Mouse (Mus musculus) embryo, embryonic 10 days (tissue): ENCODE measurements around the gene Ccdc32.

Source experiments
- DNase-seq: peaks from one replicate; pipeline ENCODE4 v3.0.0-alpha.2; 2015; ENCODE audit warnings: low spot score

Gene Ccdc32

DNA sequence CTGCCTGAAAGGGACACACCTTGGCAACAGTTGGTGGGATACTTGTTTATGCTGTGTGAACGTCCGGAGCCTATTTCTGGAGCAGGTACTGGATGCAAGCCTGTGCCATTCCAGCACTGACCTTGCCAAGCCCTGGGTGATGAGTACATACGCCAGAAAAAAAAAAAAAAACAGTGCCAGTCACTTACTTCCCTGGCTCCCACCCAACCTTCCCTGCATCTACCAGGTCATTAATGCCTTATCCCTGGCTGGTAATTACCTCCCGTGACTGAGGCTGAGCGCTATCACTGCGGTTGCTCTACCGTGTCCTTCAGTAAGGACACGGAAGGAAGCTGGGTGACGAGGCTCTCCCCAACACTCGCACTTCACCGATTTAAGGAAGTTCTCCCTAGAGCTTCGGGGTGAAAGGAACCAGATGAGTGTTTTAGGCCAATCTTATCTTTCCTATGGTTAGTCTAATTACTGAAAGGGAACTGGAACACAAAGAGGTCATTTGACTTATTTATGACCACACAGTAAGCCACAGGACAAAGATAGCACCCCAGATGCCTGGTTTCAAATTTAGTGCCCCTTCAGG lies 13.5 kb downstream of the Ccdc32 start:
- no peak for DNase-seq

DNA sequence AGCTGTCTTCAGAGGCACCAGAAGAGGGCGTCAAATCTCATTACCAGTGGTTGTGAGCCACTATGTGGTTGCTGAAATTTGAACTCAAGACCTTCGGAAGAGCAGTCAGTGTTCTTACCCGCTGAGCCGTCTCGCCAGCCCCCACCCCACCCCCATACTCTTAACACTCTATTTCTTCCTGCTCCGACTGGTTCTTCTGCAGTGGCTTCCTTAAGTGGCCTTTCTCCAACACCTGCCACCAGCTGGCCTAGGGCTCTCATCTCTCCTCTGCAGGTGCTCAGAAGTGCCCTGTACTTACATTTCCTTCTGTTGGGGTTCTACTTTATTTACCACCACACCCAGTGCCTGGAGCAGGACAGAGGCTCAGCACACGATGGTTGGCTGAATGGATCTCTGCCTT lies 14.2 kb downstream of the Ccdc32 start:
- no peak for DNase-seq

- no peak for DNase-seq
These were observed 19.8 kb downstream of the Ccdc32 start for GRCm38 (mm10) chr2:119009376-119009775.

DNA sequence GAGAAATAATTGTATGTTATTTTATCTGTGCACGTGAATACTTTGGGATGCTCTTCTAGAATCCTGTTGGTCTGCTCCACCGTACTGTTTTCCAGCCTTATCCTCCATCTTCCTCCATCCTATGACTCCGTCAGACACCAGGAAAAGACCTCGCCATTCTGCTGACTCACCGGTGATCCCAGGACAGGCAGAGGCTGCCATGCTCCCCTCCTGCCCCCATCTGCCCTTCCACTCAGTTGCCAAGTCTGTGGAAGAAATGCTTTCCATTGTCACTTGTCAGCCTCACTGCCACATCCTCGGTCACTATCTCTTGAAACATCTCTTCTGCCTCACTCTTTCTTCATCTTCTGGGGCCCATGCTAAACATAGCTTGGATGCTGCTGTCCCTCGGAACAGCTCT lies 22.3 kb downstream of the Ccdc32 start:
- DNase-seq, result no peak

DNA sequence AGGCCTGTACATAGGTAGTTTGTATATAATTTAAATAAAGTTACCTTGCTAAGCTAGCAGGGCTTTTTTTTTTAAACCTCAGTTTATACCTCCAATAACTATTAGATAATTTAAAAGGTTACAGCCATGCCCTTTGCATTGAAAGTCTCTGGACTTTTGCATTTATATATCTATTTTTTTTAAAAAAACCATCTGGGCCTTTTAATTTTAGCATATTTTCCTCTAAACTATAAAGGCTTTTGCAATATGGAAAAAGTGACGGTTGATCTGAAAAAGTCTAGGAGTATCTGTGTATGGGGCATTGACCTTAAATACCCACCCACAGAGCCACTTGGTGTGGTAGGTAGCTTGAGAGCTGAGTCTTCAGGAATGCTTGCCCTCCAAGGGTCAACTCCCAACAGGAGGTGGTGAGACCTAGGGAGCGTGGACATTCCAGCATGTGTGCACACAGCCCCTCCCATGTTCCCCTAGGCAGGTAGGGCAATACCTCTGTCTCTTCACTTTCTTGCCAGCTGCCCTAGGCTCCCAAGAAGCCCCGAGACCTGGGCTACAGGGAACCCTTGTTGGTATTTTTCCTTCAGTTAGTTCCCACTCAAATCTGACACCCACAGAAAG lies 30.1 kb downstream of the Ccdc32 start:
- DNase-seq, result no peak

DNA sequence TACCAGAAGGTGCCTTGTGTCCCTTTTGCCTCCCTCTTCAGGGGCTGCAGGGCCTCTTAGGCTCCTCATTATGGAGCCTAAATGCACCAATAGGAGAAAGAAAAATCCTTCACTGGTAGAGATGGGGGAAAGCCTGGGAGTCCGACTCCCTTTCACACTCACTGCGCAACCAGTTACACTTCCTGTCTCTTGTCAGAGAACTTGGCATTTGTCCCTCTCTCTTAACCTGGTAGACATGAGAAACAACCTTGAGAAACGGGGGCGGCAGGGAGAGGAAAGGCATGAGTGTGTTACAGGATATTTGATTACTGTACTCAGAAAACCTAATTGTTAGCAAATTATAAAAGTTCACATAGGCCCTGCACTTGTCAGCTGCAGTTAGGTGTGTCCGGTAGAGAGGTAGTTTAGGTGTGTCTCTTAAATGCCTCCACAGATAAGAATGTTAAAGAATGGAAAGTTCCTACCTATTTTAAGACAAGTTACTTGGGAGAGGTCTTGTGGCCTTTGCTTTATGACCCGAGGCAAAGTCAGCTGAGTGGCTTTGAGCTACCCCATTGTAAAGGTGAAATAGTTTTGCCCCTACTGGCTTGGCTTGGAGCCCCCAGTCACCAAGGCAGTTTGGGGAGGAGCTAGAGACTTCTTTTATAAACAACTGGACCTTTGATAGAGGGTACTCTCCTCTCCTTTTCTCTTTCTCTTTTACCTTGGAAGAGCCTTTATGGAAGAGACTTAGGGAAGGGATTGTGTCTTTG lies 30.9 kb downstream of the Ccdc32 start:
- no peak for DNase-seq

- no peak for DNase-seq
These were observed 32.4 kb downstream of the Ccdc32 start for GRCm38 (mm10) chr2:118996798-118997105.

DNA sequence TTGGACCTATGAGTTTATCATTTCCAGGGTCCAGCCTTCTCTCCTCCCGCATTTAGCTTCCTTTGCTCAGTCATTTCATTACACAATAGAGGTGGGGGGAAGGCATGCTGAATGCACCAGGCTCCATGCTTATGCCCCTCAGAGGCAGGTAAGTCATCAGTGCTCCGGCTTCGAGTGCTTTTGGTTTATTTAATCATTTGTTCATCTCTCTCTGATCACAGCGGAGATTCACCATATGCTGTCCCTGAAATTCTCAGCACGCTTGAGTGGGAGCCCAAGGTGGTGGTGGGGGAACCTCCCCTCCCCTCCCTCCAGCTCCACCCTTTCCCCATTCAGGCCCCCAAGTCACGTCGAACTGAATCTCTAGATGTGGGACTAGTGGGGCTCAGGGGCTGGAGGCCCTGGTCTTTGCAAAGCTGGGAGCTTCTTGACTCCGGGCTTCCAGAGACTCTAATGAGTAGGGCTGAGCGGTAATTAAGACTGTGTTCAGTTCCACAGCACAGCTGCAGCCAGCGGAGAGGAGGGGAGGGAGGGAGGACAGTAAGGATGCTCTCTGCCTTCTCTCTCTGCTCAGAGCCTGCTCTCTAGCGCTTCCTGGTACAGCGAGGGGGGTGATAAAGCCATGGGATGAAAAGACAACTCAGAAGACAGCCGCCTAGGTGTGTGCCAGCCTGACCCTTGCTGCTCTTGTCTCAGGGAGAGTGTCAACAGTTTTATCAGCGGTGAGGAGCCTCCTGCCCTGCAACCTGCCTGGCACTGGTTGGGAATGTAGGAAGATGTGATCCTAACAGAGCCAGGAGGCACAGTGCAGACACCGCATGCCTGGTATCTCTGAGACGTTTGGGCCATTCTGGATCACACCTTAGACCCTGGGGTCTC lies 33.0 kb downstream of the Ccdc32 start:
- DNase-seq, result no peak

- no peak for DNase-seq
These were observed 33.7 kb downstream of the Ccdc32 start for GRCm38 (mm10) chr2:118995490-118995889.

GRCm38 (mm10) chr2:118983812-118984211 lies 45.4 kb downstream of the Ccdc32 start:
- no peak for DNase-seq

- no peak for DNase-seq
These were observed 48.4 kb downstream of the Ccdc32 start for GRCm38 (mm10) chr2:118980841-118981240.

- DNase-seq, result peak; percentile 62
These were observed 51.1 kb downstream of the Ccdc32 start for GRCm38 (mm10) chr2:118978064-118978463.

GRCm38 (mm10) chr2:118976941-118977340 lies 52.3 kb downstream of the Ccdc32 start:
- DNase-seq, result no peak

- peak; percentile 88 for DNase-seq
These were observed 52.8 kb downstream of the Ccdc32 start for GRCm38 (mm10) chr2:118976282-118976929.

GRCm38 (mm10) chr2:118975855-118976254 lies 53.3 kb downstream of the Ccdc32 start:
- DNase-seq, result no peak

GRCm38 (mm10) chr2:118972687-118973376 lies 56.4 kb downstream of the Ccdc32 start:
- DNase-seq, result peak; percentile 89

- DNase-seq, result no peak
These were observed 57.1 kb downstream of the Ccdc32 start for GRCm38 (mm10) chr2:118972048-118972447.

GRCm38 (mm10) chr2:118969585-118970147 lies 59.5 kb downstream of the Ccdc32 start:
- no peak for DNase-seq
